Mouse (Mus musculus): ENCODE data around the gene 4930452B06Rik.
"Not testable (repeated sequence)": the region's sequence is repeated elsewhere in the genome, so short reads cannot be mapped to it uniquely, and the experiment has no call there.

4930452B06Rik gene

GRCm38 (mm10) chr14:8665636-8666411 lies at the start of gene 4930452B06Rik:
TSS of gene 4930452B06Rik (minus strand) at chr14:8666240.
- peak; percentile 66 to 79 for DNase-seq (ENCODE audit: low spot score in 2 of 2)

GRCm38 (mm10) chr14:8712674-8713073 lies 46.6 kb upstream of the 4930452B06Rik start:
- DNase-seq (ENCODE audit: low spot score in 2 of 2) = no peak

- no peak for DNase-seq (ENCODE audit: low spot score in 2 of 2)
Measured at GRCm38 (mm10) chr14:8689451-8689850, 23.4 kb upstream of the 4930452B06Rik start.

DNA sequence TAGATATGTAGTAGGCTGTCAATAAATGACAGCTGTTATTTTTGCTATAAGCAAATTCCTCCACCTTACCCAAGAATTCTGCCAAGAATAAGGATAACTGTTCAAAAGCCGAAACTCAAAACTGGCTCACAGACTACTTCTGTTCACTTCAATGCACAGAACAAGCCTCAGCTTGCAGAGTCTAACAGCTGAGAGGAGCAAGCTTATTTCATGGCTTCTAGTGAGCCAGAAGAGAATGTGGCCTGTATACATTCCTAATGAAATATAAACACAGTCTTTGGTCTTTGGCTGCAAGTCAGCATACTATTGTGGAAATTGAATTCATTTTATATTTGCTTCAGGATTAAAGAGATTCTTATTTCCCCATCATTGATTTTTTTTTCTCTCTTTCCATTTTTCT lies 22.4 kb upstream of the 4930452B06Rik start:
- DNase-seq (ENCODE audit: low spot score in 2 of 2) = no peak

GRCm38 (mm10) chr14:8686185-8686584 lies 20.1 kb upstream of the 4930452B06Rik start:
- DNase-seq (ENCODE audit: low spot score in 2 of 2) = no peak

- no peak for DNase-seq (ENCODE audit: low spot score in 2 of 2)
Measured at GRCm38 (mm10) chr14:8679896-8680295, 13.9 kb upstream of the 4930452B06Rik start.

DNA sequence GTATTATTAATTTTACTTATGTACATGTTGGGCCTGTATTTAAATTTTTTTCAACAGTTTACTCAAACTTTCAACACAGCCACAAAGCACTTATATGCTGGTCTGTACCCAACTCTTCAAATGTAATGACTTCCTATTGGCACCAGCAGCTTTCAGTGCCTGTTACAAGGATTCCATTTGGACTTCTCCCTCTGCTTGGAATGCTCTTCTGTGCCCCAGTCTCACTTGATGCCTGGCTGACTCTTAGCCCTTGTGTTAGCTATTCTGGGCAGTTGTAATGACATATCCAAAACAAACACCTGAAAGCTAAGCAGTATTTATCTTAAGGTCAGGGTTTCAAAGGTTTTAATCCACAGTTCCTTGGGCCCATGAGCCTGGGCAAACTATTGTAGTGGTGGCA lies 5.7 kb downstream of the 4930452B06Rik start:
- DNase-seq (ENCODE audit: low spot score in 2 of 2) = no peak

DNA sequence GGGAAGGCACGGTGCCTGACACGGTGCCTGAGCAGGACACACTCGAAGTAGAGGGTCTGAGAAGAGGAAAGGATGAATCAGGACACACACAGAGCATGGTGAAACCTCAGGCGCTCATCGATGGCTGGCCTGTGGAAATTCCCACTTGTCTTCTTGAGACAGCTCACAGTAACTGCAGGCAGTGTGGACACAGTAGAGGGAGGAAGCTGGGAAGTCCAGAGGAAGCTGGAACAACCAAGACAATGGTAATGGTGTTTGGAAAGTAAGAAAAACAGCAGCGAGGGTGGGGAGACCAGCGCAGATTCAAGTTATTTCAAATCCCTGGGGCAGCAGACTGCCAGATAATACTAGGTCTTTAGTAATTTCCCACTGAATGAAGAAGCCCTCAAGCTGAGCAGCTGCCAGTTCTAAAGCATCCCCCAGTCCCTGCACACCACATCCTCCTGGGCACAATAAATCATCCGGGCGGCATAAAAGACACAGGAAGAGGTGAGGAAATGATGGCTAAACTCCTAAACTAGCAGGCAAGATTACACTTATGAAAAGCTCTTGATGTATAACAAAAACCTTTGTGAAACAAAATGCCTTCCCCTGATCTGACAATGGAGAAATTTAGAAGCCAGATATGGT lies 24.3 kb downstream of the 4930452B06Rik start:
- no peak for DNase-seq (ENCODE audit: low spot score in 2 of 2)

DNA sequence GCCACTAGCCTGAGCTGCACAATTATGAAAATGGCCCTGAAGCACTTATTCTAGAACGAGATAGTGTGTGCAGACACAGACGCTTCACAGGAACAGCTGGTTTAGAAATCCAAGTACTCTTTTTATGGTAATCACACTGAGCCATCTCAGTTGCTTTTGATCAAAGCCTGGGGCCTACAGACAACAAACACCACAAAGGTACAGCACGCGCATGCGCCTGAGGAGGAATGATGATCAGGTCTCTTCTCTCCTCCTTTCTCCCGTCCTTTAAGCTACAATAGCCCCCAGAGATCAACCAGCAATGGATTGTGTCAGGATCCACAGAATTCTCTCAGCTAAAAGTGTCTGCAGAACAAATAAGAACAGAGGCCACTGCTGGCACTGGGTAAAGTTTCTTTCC lies 33.8 kb downstream of the 4930452B06Rik start:
- DNase-seq (ENCODE audit: low spot score in 2 of 2) = no peak

DNA sequence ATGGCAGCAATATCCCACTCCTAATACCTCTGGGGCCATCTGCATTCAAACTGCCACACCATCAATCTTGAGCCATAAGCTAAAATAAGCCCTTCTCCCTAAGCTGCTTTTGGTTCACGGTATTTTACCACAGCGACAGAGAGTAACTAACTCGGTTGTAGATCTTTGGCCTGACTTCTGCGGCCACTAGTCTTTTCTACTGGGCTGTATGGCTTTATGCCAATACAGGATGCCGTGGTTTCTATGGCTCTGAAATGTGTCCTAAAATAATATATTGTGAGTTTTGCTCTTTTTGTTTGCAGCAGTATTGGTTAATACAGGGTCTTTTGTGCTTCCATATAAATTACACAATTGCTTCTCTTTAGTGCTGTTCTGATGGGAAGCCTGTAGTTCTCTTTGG lies 37.6 kb downstream of the 4930452B06Rik start:
- no peak for DNase-seq (ENCODE audit: low spot score in 2 of 2)

GRCm38 (mm10) chr14:8627481-8627880 lies 38.6 kb downstream of the 4930452B06Rik start:
- DNase-seq (ENCODE audit: low spot score in 2 of 2) = no peak

DNA sequence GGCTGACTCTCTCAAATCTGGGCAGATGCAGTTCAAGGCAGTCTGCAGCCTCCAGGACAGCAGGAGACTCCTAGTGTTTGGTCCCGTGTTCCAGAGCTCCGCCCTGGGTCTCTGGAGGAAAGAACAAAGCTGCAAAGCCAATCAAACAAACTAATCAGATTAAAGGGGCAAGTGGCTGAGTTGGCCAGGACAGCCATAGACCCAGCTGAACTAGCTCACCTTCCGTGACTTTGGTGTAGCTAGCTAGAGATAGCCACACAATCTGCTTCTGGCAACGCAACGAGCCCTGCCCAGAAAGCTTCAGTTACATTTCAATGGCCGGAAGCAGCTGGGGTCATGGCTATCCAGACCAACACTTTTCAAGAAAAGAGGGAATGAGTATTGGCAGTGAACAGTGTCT lies 44.9 kb downstream of the 4930452B06Rik start:
- no peak for DNase-seq (ENCODE audit: low spot score in 2 of 2)

- no peak for DNase-seq (ENCODE audit: low spot score in 2 of 2)
Measured at GRCm38 (mm10) chr14:8620580-8620979, 45.5 kb downstream of the 4930452B06Rik start.

DNA sequence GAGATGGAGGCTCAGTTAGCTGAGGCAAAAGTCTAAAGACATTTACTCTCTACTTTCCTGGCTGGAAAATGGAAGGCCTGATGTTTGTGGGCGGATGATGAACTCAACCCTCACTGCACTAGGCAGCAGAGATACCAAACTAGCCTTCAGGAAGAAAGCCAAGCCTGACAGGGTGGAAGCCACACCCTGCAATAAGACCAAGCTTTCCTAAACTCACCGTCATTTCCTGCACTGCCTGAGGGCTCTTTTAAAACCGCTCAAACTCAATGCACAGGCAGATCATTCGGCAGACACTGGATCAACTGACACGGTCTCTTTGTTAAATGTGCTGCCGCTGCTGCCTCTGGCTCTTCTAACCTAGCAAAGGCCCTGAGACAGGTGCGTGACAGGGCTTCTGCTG lies 50.4 kb downstream of the 4930452B06Rik start:
- no peak for DNase-seq (ENCODE audit: low spot score in 2 of 2)

- DNase-seq (ENCODE audit: low spot score in 2 of 2) = not testable (repeated sequence)
Measured at GRCm38 (mm10) chr14:8614430-8614829, 51.6 kb downstream of the 4930452B06Rik start.

GRCm38 (mm10) chr14:8612080-8612479 lies 54.0 kb downstream of the 4930452B06Rik start:
- no peak for DNase-seq (ENCODE audit: low spot score in 2 of 2)

DNA sequence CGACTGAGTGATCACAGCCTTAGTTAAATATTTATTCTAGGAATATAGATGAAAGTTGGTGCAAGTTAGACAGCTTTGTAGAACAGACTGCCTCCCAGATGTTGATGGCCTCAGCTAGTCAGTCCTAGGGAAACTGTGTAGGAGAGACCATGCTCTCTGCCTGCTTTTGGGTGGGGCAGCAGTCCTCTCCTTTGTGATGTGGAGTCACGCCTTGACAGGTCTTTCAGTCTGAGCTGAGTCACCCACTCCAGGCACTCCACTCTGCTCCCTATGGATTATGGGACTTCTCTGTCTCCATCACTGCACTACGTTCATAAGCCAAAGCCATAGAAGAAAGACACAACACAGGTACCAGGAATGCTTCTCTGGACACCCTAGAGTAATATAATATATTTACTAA lies 55.9 kb downstream of the 4930452B06Rik start:
- no peak for DNase-seq (ENCODE audit: low spot score in 2 of 2)

- peak; percentile 56 to 62 for DNase-seq (ENCODE audit: low spot score in 2 of 2)
Measured at GRCm38 (mm10) chr14:8608559-8609171, 57.4 kb downstream of the 4930452B06Rik start.

- no peak for DNase-seq (ENCODE audit: low spot score in 2 of 2)
Measured at GRCm38 (mm10) chr14:8604898-8605297, 61.1 kb downstream of the 4930452B06Rik start.

DNA sequence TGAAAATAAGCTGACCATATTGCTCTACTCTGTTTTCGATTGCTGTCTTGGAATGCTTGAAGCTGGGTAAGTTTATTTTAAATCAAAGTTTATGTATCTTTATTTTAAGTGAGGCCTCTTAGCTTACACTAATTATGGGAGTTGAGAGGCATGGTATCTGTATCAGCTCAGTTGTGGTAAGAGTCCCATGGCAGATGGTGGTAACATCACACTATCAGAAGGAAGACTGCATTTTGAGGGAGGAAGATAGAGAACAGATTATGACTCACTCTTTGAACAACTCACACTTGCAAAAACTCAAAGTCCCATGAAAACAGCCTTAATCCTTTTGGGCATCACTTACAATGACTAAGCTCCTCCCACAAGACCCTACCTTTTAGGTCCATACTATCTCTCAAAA lies 81.0 kb downstream of the 4930452B06Rik start:
- no peak for DNase-seq (ENCODE audit: low spot score in 2 of 2)

DNA sequence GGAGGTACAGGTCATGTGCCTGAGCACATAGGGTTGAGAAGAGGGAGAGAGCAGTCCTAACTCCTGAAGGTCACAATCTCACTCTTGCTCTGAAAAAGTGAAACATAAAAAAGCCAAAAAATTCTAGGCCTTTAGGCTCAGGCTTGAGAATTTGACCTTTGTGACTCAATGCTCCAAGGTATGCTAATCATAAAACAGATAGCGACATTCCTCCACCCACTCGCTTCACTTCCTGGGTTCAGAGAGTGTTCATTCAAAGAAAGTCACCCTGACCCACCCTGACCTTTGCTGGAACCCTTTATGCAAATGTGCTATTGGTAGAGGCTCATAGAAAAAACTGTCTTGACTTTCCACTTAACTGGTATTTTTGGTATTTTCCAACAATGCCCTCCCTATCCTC lies 115.0 kb downstream of the 4930452B06Rik start:
- DNase-seq (ENCODE audit: low spot score in 2 of 2) = not testable (repeated sequence)

DNA sequence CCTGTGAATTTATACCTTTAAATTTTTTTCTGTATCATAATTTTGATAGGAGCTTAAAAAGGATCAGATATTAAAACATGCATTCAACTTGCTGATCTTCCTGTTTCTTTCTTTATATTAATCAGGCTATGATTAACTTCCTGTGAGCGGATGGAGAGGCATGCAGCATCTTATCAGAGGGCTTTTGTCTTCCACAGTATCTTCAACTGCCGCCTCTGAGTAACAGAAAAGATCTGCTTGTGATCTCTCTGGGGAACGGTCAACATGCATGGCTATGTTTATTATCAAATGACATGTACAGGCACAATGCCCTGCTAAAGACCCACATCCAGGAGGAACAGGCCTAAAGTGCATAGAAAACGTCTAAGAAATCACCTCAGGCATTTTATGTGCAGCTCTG lies 116.9 kb downstream of the 4930452B06Rik start:
- no peak for DNase-seq (ENCODE audit: low spot score in 2 of 2)

DNA sequence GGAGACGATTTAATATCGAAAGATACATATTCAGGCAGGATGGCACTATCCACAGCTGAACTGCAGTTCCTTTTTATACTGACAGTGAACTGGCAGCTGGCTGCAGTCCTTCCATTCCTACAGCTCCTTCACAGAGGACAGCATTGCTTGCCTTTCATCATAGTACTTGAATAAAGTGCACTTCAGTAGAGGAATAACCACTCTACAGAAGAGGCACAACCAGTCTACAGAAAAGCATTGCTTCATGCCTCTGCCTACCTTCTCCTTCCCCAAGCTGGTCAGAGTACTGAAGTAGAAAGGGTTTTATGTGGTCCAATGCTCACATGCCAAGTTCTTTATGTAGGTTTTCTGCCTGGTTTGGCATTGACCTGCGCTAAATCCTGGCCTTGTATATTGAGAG lies 130.0 kb downstream of the 4930452B06Rik start:
- DNase-seq (ENCODE audit: low spot score in 2 of 2) = no peak

All from urinary bladder, postnatal 36 days (tissue).